Mouse (Mus musculus) hindbrain, embryonic 16.5 days (tissue): Measurements from ENCODE around the gene Tmem53. TPM values are rescaled to one million over a fixed set of nuclear protein-coding genes. Genes with fewer than 3 reads are reported as not detected.

ENCODE experiments used
- ATAC-seq: fragments of 200-750 bp; cut with Nextera tagmentation; 2 replicates; pipeline ENCODE4 v1.8.0; 2017; ENCODE audit warnings: moderate TSS enrichment, moderate library complexity
- H3K27ac ChIP-seq: fragments of 300-500 bp; sonication (generic); 2 replicates; pipeline ENCODE4 v1.5.1; 2014; ENCODE audit warnings: low read depth, mild to moderate bottlenecking, control low read depth, low read length, moderate library complexity
- H3K27me3 ChIP-seq: fragments of 300-500 bp; sonication (generic); replicated peaks from 2 replicates; pipeline ENCODE4 v1.6.1; 2014; ENCODE audit warnings: low read length; ENCODE audit not compliant: control insufficient read depth, insufficient read depth
- H3K36me3 ChIP-seq: fragments of 300-500 bp; sonication (generic); 2 replicates; pipeline ENCODE4 v1.6.1; 2014; ENCODE audit warnings: mild to moderate bottlenecking, low read length, moderate library complexity, mixed read lengths; ENCODE audit not compliant: control insufficient read depth, insufficient read depth
- H3K4me1 ChIP-seq: fragments of 300-500 bp; sonication (generic); 2 replicates; pipeline ENCODE4 v1.6.1; 2014; ENCODE audit warnings: low read depth, low read length; ENCODE audit not compliant: control insufficient read depth, insufficient read depth
- H3K4me2 ChIP-seq: fragments of 300-500 bp; sonication (generic); 2 replicates; pipeline ENCODE4 v1.6.1; 2014; ENCODE audit warnings: mild to moderate bottlenecking, low read length, control low read depth, moderate library complexity
- H3K4me3 ChIP-seq: fragments of 300-500 bp; sonication (generic); 2 replicates; pipeline ENCODE4 v1.5.1; 2014; ENCODE audit warnings: mild to moderate bottlenecking, low read length, control low read depth, moderate library complexity
- H3K9ac ChIP-seq: fragments of 300-500 bp; sonication (generic); 2 replicates; pipeline ENCODE4 v1.6.1; 2014; ENCODE audit warnings: low read depth, mild to moderate bottlenecking, control low read depth, low read length, moderate library complexity
- H3K9me3 ChIP-seq: fragments of 300-500 bp; sonication (generic); 2 replicates; pipeline ENCODE4 v1.6.1; 2014; ENCODE audit warnings: mild to moderate bottlenecking, low read length, moderate library complexity; ENCODE audit not compliant: control insufficient read depth
- WGBS: fragments of 180-500 bp; shearing (Covaris S2); extraction: QIAGEN DNeasy Blood & Tissue Kit; methylation state at CpG from one replicate; pipeline ENCODE4 v1.1.7; 2014; 5-methylcytosine and 5-hydroxymethylcytosine counted together
- polyA plus RNA-seq: library from polyadenylated mRNA; unstranded; fragments of >200 nt; fragmentation: Nextera tagmentation; extraction: Ambion mirVana; gene quantifications from 2 replicates; pipeline ENCODE4 v1.2.1, GENCODE M21; 2015

Gene Tmem53
- 10.3 and 11.4 TPM in 2 replicates for polyA plus RNA-seq

- ATAC-seq = peak; percentile 96
- Histone ChIP-seq H3K27ac (peak within 1 kb of the TSS; percentile 78), H3K4me2 (peak within 1 kb of the TSS; percentile 79), H3K27me3 (no peaks in the 10 kb centered on the region), H3K9me3 (no peaks in the 10 kb centered on the region), H3K4me1 (peaks cover 12% of the 10 kb centered on the region; the same call in 1 of the 2 replicates), H3K9ac (peak within 1 kb of the TSS; percentile 72), H3K36me3 (no peaks in the 10 kb centered on the region), H3K4me3 (peak within 1 kb of the TSS; percentile 65)
- 0% methylated on average over 17 of the region's 43 CpGs for WGBS
These were observed at the start of gene Tmem53, which contains the start of gene Armh1 for GRCm38 (mm10) chr4:117251801-117252316. Tmem53 (plus strand) TSS chr4:117251951. Armh1 (minus strand) TSS chr4:117252125.

GRCm38 (mm10) chr4:117202046-117202991, 49.4 kb upstream of the Tmem53 start:
- no peak overlapping the region for H3K27ac ChIP-seq
- H3K9ac ChIP-seq = peak overlapping the region; percentile 56; the same call in 1 of the 2 replicates
- 0 out of 2 replicates have a peak, but pooled peaks cover 2% of the 10 kb centered on the region for H3K4me1 ChIP-seq
- no peaks in the 10 kb centered on the region for H3K27me3 ChIP-seq
- WGBS = 2% methylated on average over 25 of the region's 25 CpGs
- ATAC-seq = peak; percentile 84
- peak overlapping the region; percentile 36 for H3K4me3 ChIP-seq
- no peaks in the 10 kb centered on the region for H3K9me3 ChIP-seq
- no peaks in the 10 kb centered on the region for H3K36me3 ChIP-seq
- H3K4me2 ChIP-seq = peak overlapping the region; percentile 71

- Histone ChIP-seq H3K9me3 (no peaks in the 10 kb centered on the region), H3K4me2 (peak overlapping the region; percentile 71), H3K9ac (no peak overlapping the region), H3K4me1 (0 out of 2 replicates have a peak, but pooled peaks cover 2% of the 10 kb centered on the region), H3K36me3 (no peaks in the 10 kb centered on the region), H3K27ac (no peak overlapping the region), H3K27me3 (no peaks in the 10 kb centered on the region), H3K4me3 (no peak overlapping the region)
- ATAC-seq = no peak
- WGBS = 69% methylated on average over 4 of the region's 4 CpGs
These were observed 48.8 kb upstream of the Tmem53 start for GRCm38 (mm10) chr4:117202992-117203354.

- Histone ChIP-seq H3K36me3 (no peaks in the 10 kb centered on the region), H3K4me2 (no peak overlapping the region), H3K9ac (no peak overlapping the region), H3K27me3 (no peaks in the 10 kb centered on the region), H3K9me3 (no peaks in the 10 kb centered on the region), H3K27ac (no peak overlapping the region), H3K4me3 (no peak overlapping the region), H3K4me1 (no peaks in the 10 kb centered on the region)
- ATAC-seq = no peak
- WGBS = 82% methylated on average over 6 of the region's 6 CpGs
These were observed 42.2 kb upstream of the Tmem53 start for GRCm38 (mm10) chr4:117209592-117209991.

GRCm38 (mm10) chr4:117210147-117211074, 41.3 kb upstream of the Tmem53 start:
- WGBS = 4% methylated on average over 20 of the region's 20 CpGs
- Histone ChIP-seq H3K4me2 (peak overlapping the region; percentile 32), H3K36me3 (no peaks in the 10 kb centered on the region), H3K27ac (no peak overlapping the region), H3K27me3 (no peaks in the 10 kb centered on the region), H3K9me3 (no peaks in the 10 kb centered on the region), H3K9ac (no peak overlapping the region), H3K4me1 (no peaks in the 10 kb centered on the region), H3K4me3 (no peak overlapping the region)
- peak; percentile 42; the same call in 1 of the 2 replicates for ATAC-seq

GRCm38 (mm10) chr4:117214250-117214649, 37.5 kb upstream of the Tmem53 start:
- Histone ChIP-seq H3K36me3 (no peaks in the 10 kb centered on the region), H3K4me3 (no peak overlapping the region), H3K27ac (no peak overlapping the region), H3K4me1 (no peaks in the 10 kb centered on the region), H3K27me3 (no peaks in the 10 kb centered on the region), H3K9ac (no peak overlapping the region), H3K9me3 (no peaks in the 10 kb centered on the region), H3K4me2 (no peak overlapping the region)
- 79% methylated on average over 6 of the region's 6 CpGs for WGBS
- ATAC-seq = no peak

GRCm38 (mm10) chr4:117217029-117217428, 34.7 kb upstream of the Tmem53 start:
- Histone ChIP-seq H3K4me1 (no peaks in the 10 kb centered on the region), H3K27ac (no peak overlapping the region), H3K4me3 (no peak overlapping the region), H3K9ac (no peak overlapping the region), H3K27me3 (no peaks in the 10 kb centered on the region), H3K9me3 (no peaks in the 10 kb centered on the region), H3K4me2 (no peak overlapping the region), H3K36me3 (no peaks in the 10 kb centered on the region)
- WGBS = 77% methylated on average over 5 of the region's 5 CpGs
- ATAC-seq = no peak

GRCm38 (mm10) chr4:117218517-117219219, 33.1 kb upstream of the Tmem53 start:
- ATAC-seq = peak; percentile 75
- H3K9ac ChIP-seq = no peak overlapping the region
- 31% methylated on average over 10 of the region's 10 CpGs for WGBS
- no peaks in the 10 kb centered on the region for H3K4me1 ChIP-seq
- no peaks in the 10 kb centered on the region for H3K9me3 ChIP-seq
- H3K36me3 ChIP-seq = no peaks in the 10 kb centered on the region
- H3K27ac ChIP-seq = no peak overlapping the region
- H3K4me2 ChIP-seq = no peak overlapping the region
- H3K4me3 ChIP-seq = no peak overlapping the region
- no peaks in the 10 kb centered on the region for H3K27me3 ChIP-seq
